Mouse (Mus musculus) kidney, adult 2 months (tissue): ENCODE measurements around the gene Lamc1.

ENCODE experiments used
- CTCF ChIP-seq: fragments of 200-500 bp; conservative IDR thresholded peaks from 2 replicates; pipeline ENCODE4 v1.5.1; 2011; ENCODE audit warnings: low read depth, mild to moderate bottlenecking, control low read depth, low read length, moderate library complexity, mixed read lengths; ENCODE audit not compliant: insufficient read depth, insufficient read length
- POLR2A ChIP-seq: fragments of 200-500 bp; IDR thresholded peaks from one replicate; pipeline ENCODE4 v1.6.1; 2011; ENCODE audit warnings: low read depth, low read length, control low read depth

- TF ChIP-seq CTCF (no peak), POLR2A (no peak)
Observed at GRCm38 (mm10) chr1:153210198-153210597, 122.4 kb downstream of the Lamc1 start.
